In genomic region chr15:10540271-10541088, GRCm38 (mm10) we compare ENCODE assay signal across 20 mouse cellular contexts. TPM values are rescaled to one million over a fixed set of nuclear protein-coding genes. Genes with fewer than 3 reads are reported as not detected.
DNase-seq lines count a peak whose midpoint lies in the region; ATAC-seq lines count a peak whose summit lies in the region.
"Had no signal": no experiment of that assay in that cellular context is flagged by ENCODE, and none has a peak within 500 bp of the region (broad histone marks: within the 10 kb centered on the region; RNA-seq: fewer than 3 reads in every experiment).

No protein-coding gene starts in this region.

- H3K36me3 ChIP-seq in kidney, embryonic 16.5 days (ENCODE audit: insufficient read depth, low read length), result no peaks in the 10 kb centered on the region
- H3K36me3 ChIP-seq in embryonic facial prominence, embryonic 10.5 days (replicated peaks), result no peaks in the 10 kb centered on the region
- no peaks in the 10 kb centered on the region for H3K36me3 ChIP-seq in limb, embryonic 13.5 days
- H3K36me3 ChIP-seq in midbrain, embryonic 16.5 days (ENCODE audit: control insufficient read depth, insufficient read depth, low read length), result no peaks in the 10 kb centered on the region
- H3K36me3 ChIP-seq: forebrain, embryonic 15.5 days; heart, embryonic 10.5 days; midbrain, embryonic 15.5 days had no signal

- no peak overlapping the region for H3K4me3 ChIP-seq in kidney, embryonic 16.5 days (ENCODE audit: low read length)
- no peak overlapping the region for H3K4me3 ChIP-seq in embryonic facial prominence, embryonic 10.5 days
- H3K4me3 ChIP-seq in limb, embryonic 13.5 days, result no peak overlapping the region
- H3K4me3 ChIP-seq in midbrain, embryonic 16.5 days (ENCODE audit: low read depth, low read length), result no peak overlapping the region
- H3K4me3 ChIP-seq: forebrain, embryonic 15.5 days; heart, embryonic 10.5 days; midbrain, embryonic 15.5 days had no signal

- DNase-seq in kidney, adult 11 months, result peak; percentile 8
- DNase-seq in embryonic facial prominence, embryonic 10.5 days (ENCODE audit: low spot score), result peak; percentile 39
- peak; percentile 70 for DNase-seq in forelimb bud, embryonic 11.5 days (ENCODE audit: low read depth, low spot score)
- DNase-seq in ovary, postnatal 10 days (ENCODE audit: low spot score), result no peak
- DNase-seq: adrenal gland, adult 8-10 months; cerebellum, adult 2 months; gastrocnemius, postnatal 25 days; right cerebral cortex, postnatal 25 days had no signal

- no peak overlapping the region for H3K4me2 ChIP-seq in kidney, embryonic 16.5 days (replicated peaks; ENCODE audit: low read depth, low read length)
- H3K4me2 ChIP-seq in limb, embryonic 13.5 days (replicated peaks), result peak overlapping the region; percentile 12; the same call in 1 of the 2 replicates
- no peak overlapping the region for H3K4me2 ChIP-seq in midbrain, embryonic 16.5 days (ENCODE audit: low read length)
- H3K4me2 ChIP-seq: forebrain, embryonic 15.5 days; liver, embryonic 11.5 days; midbrain, embryonic 15.5 days had no signal

- no peak overlapping the region for H3K27ac ChIP-seq in kidney, embryonic 16.5 days (ENCODE audit: low read length)
- H3K27ac ChIP-seq in embryonic facial prominence, embryonic 10.5 days (replicated peaks), result peak overlapping the region; percentile 71
- peak overlapping the region; percentile 73 for H3K27ac ChIP-seq in limb, embryonic 13.5 days
- no peak overlapping the region for H3K27ac ChIP-seq in midbrain, embryonic 16.5 days (ENCODE audit: low read length)
- H3K27ac ChIP-seq: forebrain, embryonic 15.5 days; heart, embryonic 10.5 days; hindbrain, postnatal 0 days; midbrain, embryonic 15.5 days had no signal

- no peaks in the 10 kb centered on the region for H3K9me3 ChIP-seq in kidney, embryonic 16.5 days (ENCODE audit: low read length)
- H3K9me3 ChIP-seq in embryonic facial prominence, embryonic 10.5 days, result no peaks in the 10 kb centered on the region
- H3K9me3 ChIP-seq in limb, embryonic 13.5 days, result no peaks in the 10 kb centered on the region
- H3K9me3 ChIP-seq in midbrain, embryonic 16.5 days (replicated peaks; ENCODE audit: control insufficient read depth, low read length, poor library complexity, severe bottlenecking), result no peaks in the 10 kb centered on the region
- H3K9me3 ChIP-seq: forebrain, embryonic 15.5 days; heart, embryonic 10.5 days; midbrain, embryonic 15.5 days had no signal

- no peaks in the 10 kb centered on the region for H3K27me3 ChIP-seq in kidney, embryonic 16.5 days (ENCODE audit: insufficient read depth, low read length)
- H3K27me3 ChIP-seq in embryonic facial prominence, embryonic 10.5 days (replicated peaks; ENCODE audit: low read depth, poor library complexity, severe bottlenecking), result no peaks in the 10 kb centered on the region
- no peaks in the 10 kb centered on the region for H3K27me3 ChIP-seq in limb, embryonic 13.5 days
- H3K27me3 ChIP-seq in midbrain, embryonic 16.5 days (ENCODE audit: control insufficient read depth, insufficient read depth, low read depth, low read length), result no peaks in the 10 kb centered on the region
- H3K27me3 ChIP-seq: forebrain, embryonic 15.5 days; midbrain, embryonic 15.5 days had no signal

- H3K9ac ChIP-seq in kidney, embryonic 16.5 days (replicated peaks; ENCODE audit: low read length), result no peak overlapping the region
- H3K9ac ChIP-seq in limb, embryonic 13.5 days, result no peak overlapping the region
- H3K9ac ChIP-seq in midbrain, embryonic 16.5 days (ENCODE audit: low read depth, low read length), result no peak overlapping the region
- H3K9ac ChIP-seq: forebrain, embryonic 15.5 days; midbrain, embryonic 15.5 days had no signal

- H3K4me1 ChIP-seq in kidney, embryonic 16.5 days (ENCODE audit: insufficient read depth, low read length), result no peaks in the 10 kb centered on the region
- peaks cover 19% of the 10 kb centered on the region for H3K4me1 ChIP-seq in embryonic facial prominence, embryonic 10.5 days
- H3K4me1 ChIP-seq in limb, embryonic 13.5 days, result peaks cover 30% of the 10 kb centered on the region
- H3K4me1 ChIP-seq in midbrain, embryonic 16.5 days (ENCODE audit: control insufficient read depth, insufficient read depth, low read length), result no peaks in the 10 kb centered on the region
- H3K4me1 ChIP-seq: forebrain, embryonic 15.5 days; heart, embryonic 10.5 days; midbrain, embryonic 15.5 days had no signal

- no peak for ATAC-seq in kidney, embryonic 16.5 days (ENCODE audit: low FRiP score, low TSS enrichment)
- ATAC-seq in limb, embryonic 13.5 days (ENCODE audit: low FRiP score, low read depth), result peak; percentile 92
- no peak for ATAC-seq in midbrain, embryonic 16.5 days
- ATAC-seq: forebrain, embryonic 15.5 days; hindbrain, postnatal 0 days; midbrain, embryonic 15.5 days had no signal

- WGBS in kidney, embryonic 16.5 days, result 68% methylated on average over 16 of the region's 16 CpGs
- 63% methylated on average over 16 of the region's 16 CpGs for WGBS in embryonic facial prominence, embryonic 10.5 days
- 19% methylated on average over 16 of the region's 16 CpGs for WGBS in limb, embryonic 13.5 days
- WGBS in midbrain, embryonic 16.5 days, result 75% methylated on average over 16 of the region's 16 CpGs

RNA-seq across cellular contexts. Expression of gene Ttc23l, which starts 18.0 kb away (rescaled TPM):
- polyA plus RNA-seq in kidney, embryonic 16.5 days (2015; fragmentation: Nextera tagmentation; extraction: Ambion mirVana), result not detected in 2 replicates
- polyA plus RNA-seq in embryonic facial prominence, embryonic 10.5 days (2016; fragmentation: Nextera tagmentation; extraction: Ambion mirVana), result not detected in 2 replicates
- polyA plus RNA-seq in limb, embryonic 13.5 days (2015; fragmentation: Nextera tagmentation; extraction: Ambion mirVana), result not detected in 2 replicates
- polyA plus RNA-seq in midbrain, embryonic 16.5 days (2015; fragmentation: Nextera tagmentation; extraction: Ambion mirVana), result 0.10 TPM in 1 of 2 replicates, not detected in the other
- polyA plus RNA-seq: C2C12; cerebellum, adult 2 months; cortical plate, adult 2 months; forebrain, embryonic 15.5 days; heart, embryonic 10.5 days; hindbrain, postnatal 0 days; large intestine, adult 2 months; liver, embryonic 11.5 days; lung, embryonic 16.5 days; midbrain, embryonic 15.5 days had no signal

RNA-seq across cellular contexts. Expression of gene Rad1, which starts 54.7 kb away (rescaled TPM):
- polyA plus RNA-seq in kidney, embryonic 16.5 days (2015; fragmentation: Nextera tagmentation; extraction: Ambion mirVana), result 26.8 and 33.7 TPM in 2 replicates
- polyA plus RNA-seq in embryonic facial prominence, embryonic 10.5 days (2016; fragmentation: Nextera tagmentation; extraction: Ambion mirVana), result 53.9 and 58.2 TPM in 2 replicates
- 36.0 and 38.7 TPM in 2 replicates for polyA plus RNA-seq in limb, embryonic 13.5 days (2015; fragmentation: Nextera tagmentation; extraction: Ambion mirVana)
- polyA plus RNA-seq in midbrain, embryonic 16.5 days (2015; fragmentation: Nextera tagmentation; extraction: Ambion mirVana), result 20.1 and 24.2 TPM in 2 replicates

RNA-seq across cellular contexts. Expression of gene Brix1, which starts 54.7 kb away (rescaled TPM):
- 92.1 and 93.4 TPM in 2 replicates for polyA plus RNA-seq in kidney, embryonic 16.5 days (2015; fragmentation: Nextera tagmentation; extraction: Ambion mirVana)
- 134 and 138 TPM in 2 replicates for polyA plus RNA-seq in embryonic facial prominence, embryonic 10.5 days (2016; fragmentation: Nextera tagmentation; extraction: Ambion mirVana)
- polyA plus RNA-seq in limb, embryonic 13.5 days (2015; fragmentation: Nextera tagmentation; extraction: Ambion mirVana), result 111 and 114 TPM in 2 replicates
- 54.8 and 62.7 TPM in 2 replicates for polyA plus RNA-seq in midbrain, embryonic 16.5 days (2015; fragmentation: Nextera tagmentation; extraction: Ambion mirVana)

Comparison
In these comparisons a context has a peak if more than half of its experiments do, and no peak if none do; other contexts are left out.
1. H3K27ac ChIP-seq: peak in embryonic facial prominence, embryonic 10.5 days (single experiment) and limb, embryonic 13.5 days (single experiment); none in kidney, embryonic 16.5 days (single experiment) and midbrain, embryonic 16.5 days (single experiment).